Mouse (Mus musculus): ENCODE measurements around the gene AU022252. TPM values are rescaled to one million over a fixed set of nuclear protein-coding genes. Genes with fewer than 3 reads are reported as not detected.

AU022252 gene
- total RNA-seq, 2 experiments from 2014 or later = 27.8 to 29.7 TPM

GRCm38 (mm10) chr4:119194909-119195581, 37.5 kb downstream of the AU022252 start, which contains the start of gene Svbp:
TSS of gene Svbp (plus strand) at chr4:119195306.
- Histone ChIP-seq H3K27ac (peak within 1 kb of the TSS; percentile 87), H3K4me3 (peak within 1 kb of the TSS; percentile 99)
- DNase-seq = peak; percentile 93
- no peak for TF ChIP-seq CTCF (IDR thresholded peaks at IDR 0.05)
- intact Hi-C loops (cut with DNase I) = loop anchor here (10.0 kb wide), 1 partner anchor 90 kb away; the partner anchor contains the start of gene Slc2a1

GRCm38 (mm10) chr4:119192757-119193156, 39.8 kb downstream of the AU022252 start:
- Histone ChIP-seq H3K4me3 (no peak overlapping the region), H3K27ac (no peak overlapping the region)
- no peak for TF ChIP-seq CTCF (IDR thresholded peaks at IDR 0.05)
- DNase-seq = no peak
- intact Hi-C loops (cut with DNase I) = loop anchor here (10.0 kb wide), 1 partner anchor 88 kb away; the partner anchor contains the start of gene Slc2a1

GRCm38 (mm10) chr4:119191273-119191672, 41.2 kb downstream of the AU022252 start:
- intact Hi-C loops (cut with DNase I) = loop anchor here (10.0 kb wide), 1 partner anchor 86 kb away; the partner anchor contains the start of gene Slc2a1
- no peak for DNase-seq
- Histone ChIP-seq H3K4me3 (no peak overlapping the region), H3K27ac (no peak overlapping the region)
- no peak for TF ChIP-seq CTCF (IDR thresholded peaks at IDR 0.05)

GRCm38 (mm10) chr4:119190618-119191017, 41.9 kb downstream of the AU022252 start:
- Histone ChIP-seq H3K27ac (no peak overlapping the region), H3K4me3 (no peak overlapping the region)
- no peak for DNase-seq
- intact Hi-C loops (cut with DNase I) = loop anchor here (10.0 kb wide), 1 partner anchor 86 kb away; the partner anchor contains the start of gene Slc2a1
- no peak for TF ChIP-seq CTCF (IDR thresholded peaks at IDR 0.05)

GRCm38 (mm10) chr4:119189864-119190263, 42.6 kb downstream of the AU022252 start, which contains the start of gene Ermap:
TSS of gene Ermap (minus strand) at chr4:119190011.
- no peak within 1 kb of the TSS for H3K27ac ChIP-seq
- intact Hi-C loops (cut with DNase I) = loop anchor here (10.0 kb wide), 1 partner anchor 85 kb away; the partner anchor contains the start of gene Slc2a1
- TF ChIP-seq CTCF (IDR thresholded peaks at IDR 0.05) = no peak
- no peak for DNase-seq
- no peak within 1 kb of the TSS for H3K4me3 ChIP-seq

- DNase-seq = no peak
- H3K4me3 ChIP-seq = no peak overlapping the region
- TF ChIP-seq CTCF (IDR thresholded peaks at IDR 0.05) = no peak
- intact Hi-C loops (cut with DNase I) = no loop called here
- no peak overlapping the region for H3K27ac ChIP-seq
Observed at GRCm38 (mm10) chr4:119189392-119189791, 43.1 kb downstream of the AU022252 start.

GRCm38 (mm10) chr4:119188060-119188785, 44.3 kb downstream of the AU022252 start:
- TF ChIP-seq CTCF (IDR thresholded peaks at IDR 0.05) = peak; percentile 26; the same call in 1 of the 2 replicates
- no peak overlapping the region for H3K27ac ChIP-seq
- DNase-seq = peak; percentile 37
- intact Hi-C loops (cut with DNase I) = no loop called here
- no peak overlapping the region for H3K4me3 ChIP-seq

- Histone ChIP-seq H3K27ac (no peak overlapping the region), H3K4me3 (no peak overlapping the region)
- intact Hi-C loops (cut with DNase I) = no loop called here
- TF ChIP-seq CTCF (IDR thresholded peaks at IDR 0.05) = no peak
- DNase-seq = no peak
Observed at GRCm38 (mm10) chr4:119185771-119186170, 46.7 kb downstream of the AU022252 start.

GRCm38 (mm10) chr4:119183525-119183924, 49.0 kb downstream of the AU022252 start:
- no peak overlapping the region for H3K4me3 ChIP-seq
- no peak overlapping the region for H3K27ac ChIP-seq
- no peak for DNase-seq
- intact Hi-C loops (cut with DNase I) = no loop called here
- no peak for TF ChIP-seq CTCF (IDR thresholded peaks at IDR 0.05)

- intact Hi-C loops (cut with DNase I) = no loop called here
- Histone ChIP-seq H3K27ac (no peak overlapping the region), H3K4me3 (no peak overlapping the region)
- no peak for TF ChIP-seq CTCF (IDR thresholded peaks at IDR 0.05)
- no peak for DNase-seq
Observed at GRCm38 (mm10) chr4:119181456-119181855, 51.1 kb downstream of the AU022252 start.

GRCm38 (mm10) chr4:119180133-119180707, 52.3 kb downstream of the AU022252 start:
- Histone ChIP-seq H3K27ac (no peak overlapping the region), H3K4me3 (no peak overlapping the region)
- TF ChIP-seq CTCF (IDR thresholded peaks at IDR 0.05) = 0 out of 2 replicates have a peak, but pooled peaks have one; percentile 13
- intact Hi-C loops (cut with DNase I) = no loop called here
- no peak for DNase-seq

- intact Hi-C loops (cut with DNase I) = no loop called here
- Histone ChIP-seq H3K27ac (0 out of 2 replicates have a peak overlapping the region, but pooled peaks have one; percentile 1), H3K4me3 (no peak overlapping the region)
- TF ChIP-seq CTCF (IDR thresholded peaks at IDR 0.05) = no peak
- DNase-seq = no peak
Observed at GRCm38 (mm10) chr4:119178331-119178730, 54.2 kb downstream of the AU022252 start.
